Mouse (Mus musculus) embryonic facial prominence, embryonic 11.5 days (tissue): ENCODE data around the gene Rxra. TPM values are rescaled to one million over a fixed set of nuclear protein-coding genes. Genes with fewer than 3 reads are reported as not detected.

ENCODE experiments used
- ATAC-seq: fragments of 200-750 bp; cut with Nextera tagmentation; replicated peaks from 2 replicates; pipeline ENCODE4 v1.8.0; 2017; ENCODE audit warnings: low read depth; ENCODE audit not compliant: insufficient number of reproducible peaks, low FRiP score, low TSS enrichment
- DNase-seq: peaks from one replicate; pipeline ENCODE4 v3.0.0-alpha.2; 2015; ENCODE audit warnings: low spot score
- H3K27ac ChIP-seq: fragments of 300-500 bp; sonication (generic); replicated peaks from 2 replicates; pipeline ENCODE4 v1.5.1; 2014; ENCODE audit warnings: mild to moderate bottlenecking, low read depth, low read length, control low read depth
- H3K27me3 ChIP-seq: fragments of 300-500 bp; sonication (generic); 2 replicates; pipeline ENCODE4 v1.6.1; 2014; ENCODE audit warnings: mild to moderate bottlenecking, low read length, moderate library complexity, mixed read lengths; ENCODE audit not compliant: control insufficient read depth, insufficient read depth
- H3K36me3 ChIP-seq: fragments of 300-500 bp; sonication (generic); replicated peaks from 2 replicates; pipeline ENCODE4 v1.6.1; 2014; ENCODE audit warnings: low read depth, mild to moderate bottlenecking, low read length, moderate library complexity, mixed read lengths; ENCODE audit not compliant: control insufficient read depth, insufficient read depth
- H3K4me1 ChIP-seq: fragments of 300-500 bp; sonication (generic); 2 replicates; pipeline ENCODE4 v1.6.1; 2014; ENCODE audit warnings: low read length, mixed read lengths; ENCODE audit not compliant: control insufficient read depth, insufficient read depth
- H3K4me2 ChIP-seq: fragments of 300-500 bp; sonication (generic); 2 replicates; pipeline ENCODE4 v1.6.1; 2014; ENCODE audit warnings: low read depth, mild to moderate bottlenecking, control low read depth, low read length, moderate library complexity
- H3K4me3 ChIP-seq: fragments of 300-500 bp; sonication (generic); 2 replicates; pipeline ENCODE4 v1.5.1; 2014; ENCODE audit warnings: low read depth, low read length, control low read depth
- H3K9ac ChIP-seq: fragments of 300-500 bp; sonication (generic); replicated peaks from 2 replicates; pipeline ENCODE4 v1.6.1; 2014; ENCODE audit warnings: mild to moderate bottlenecking, control low read depth, low read length
- H3K9me3 ChIP-seq: fragments of 300-500 bp; sonication (generic); replicated peaks from 2 replicates; pipeline ENCODE4 v1.6.1; 2016; ENCODE audit warnings: mild to moderate bottlenecking, low read length, inconsistent platforms, mixed read lengths; ENCODE audit not compliant: control insufficient read depth
- WGBS: fragments of 180-500 bp; shearing (Covaris S2); extraction: QIAGEN DNeasy Blood & Tissue Kit; methylation state at CpG from one replicate; pipeline ENCODE4 v1.1.7; 2014; 5-methylcytosine and 5-hydroxymethylcytosine counted together
- polyA plus RNA-seq: library from polyadenylated mRNA; unstranded; fragments of >200 nt; fragmentation: Nextera tagmentation; extraction: Ambion mirVana; gene quantifications from 2 replicates; pipeline ENCODE4 v1.2.1, GENCODE M21; 2014

Gene Rxra
- polyA plus RNA-seq, 1 experiment from 2014 or later = 7.6 TPM

- DNase-seq (no peak), ATAC-seq (peak; percentile 62; the same call in 1 of the 2 replicates)
- WGBS = 43% methylated on average over 9 of the region's 9 CpGs
- Histone ChIP-seq H3K9ac (no peak overlapping the region), H3K27ac (no peak overlapping the region), H3K4me2 (no peak overlapping the region), H3K4me3 (no peak overlapping the region), H3K27me3 (no peaks in the 10 kb centered on the region), H3K9me3 (no peaks in the 10 kb centered on the region), H3K36me3 (no peaks in the 10 kb centered on the region), H3K4me1 (no peaks in the 10 kb centered on the region)
Observed at GRCm38 (mm10) chr2:27802493-27802892, 126.3 kb downstream of the Rxra start.

DNA sequence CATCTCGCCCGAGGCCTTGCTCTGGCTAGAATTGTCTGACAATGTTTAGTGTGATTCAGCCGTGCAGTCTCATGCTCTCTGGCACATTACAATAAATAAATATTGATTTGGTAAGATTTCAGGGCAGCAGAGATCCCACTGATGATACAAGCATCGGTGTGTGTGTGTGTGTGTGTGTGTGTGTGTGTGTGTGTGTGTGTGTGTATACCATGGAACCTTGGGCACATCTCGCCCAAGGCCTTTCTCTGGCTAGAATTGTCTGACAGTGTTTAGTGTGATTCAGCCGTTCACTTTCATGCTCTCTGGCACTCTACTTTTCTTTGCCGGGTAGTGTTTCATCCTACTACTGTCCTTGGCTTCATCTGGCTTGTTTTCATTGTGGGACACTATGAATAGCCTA lies 130.5 kb downstream of the Rxra start:
- Histone ChIP-seq H3K9ac (no peak overlapping the region), H3K4me3 (no peak overlapping the region), H3K27ac (no peak overlapping the region), H3K4me2 (no peak overlapping the region), H3K9me3 (no peaks in the 10 kb centered on the region), H3K36me3 (no peaks in the 10 kb centered on the region), H3K4me1 (no peaks in the 10 kb centered on the region), H3K27me3 (no peaks in the 10 kb centered on the region)
- DNase-seq (no peak), ATAC-seq (no peak)
- 91% methylated on average over 7 of the region's 7 CpGs for WGBS

DNA sequence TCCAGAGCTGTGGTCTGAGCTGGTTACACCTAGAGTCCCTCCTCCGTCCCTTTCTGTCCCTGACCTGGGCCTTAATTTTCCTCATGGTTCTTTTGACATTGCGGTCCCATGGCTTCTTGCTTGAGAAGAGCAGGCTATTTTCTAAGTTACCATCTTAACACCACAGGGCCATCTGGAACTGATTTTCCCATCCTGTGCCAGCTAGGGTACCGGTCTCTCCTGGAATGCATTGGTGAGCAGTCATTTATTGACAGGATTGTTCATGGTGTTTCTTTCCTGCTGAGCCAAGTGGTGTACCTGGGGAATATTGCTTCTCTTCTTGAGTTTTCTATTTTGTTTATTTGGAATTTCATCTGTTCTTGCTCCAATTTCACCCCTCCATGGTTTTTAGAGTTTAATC lies 131.4 kb downstream of the Rxra start:
- H3K9ac ChIP-seq = no peak overlapping the region
- ATAC-seq (no peak), DNase-seq (peak; percentile 47)
- H3K27ac ChIP-seq = no peak overlapping the region
- no peak overlapping the region for H3K4me2 ChIP-seq
- H3K9me3 ChIP-seq = no peaks in the 10 kb centered on the region
- no peaks in the 10 kb centered on the region for H3K4me1 ChIP-seq
- 43% methylated on average over 3 of the region's 3 CpGs for WGBS
- no peaks in the 10 kb centered on the region for H3K27me3 ChIP-seq
- no peaks in the 10 kb centered on the region for H3K36me3 ChIP-seq
- no peak overlapping the region for H3K4me3 ChIP-seq

DNA sequence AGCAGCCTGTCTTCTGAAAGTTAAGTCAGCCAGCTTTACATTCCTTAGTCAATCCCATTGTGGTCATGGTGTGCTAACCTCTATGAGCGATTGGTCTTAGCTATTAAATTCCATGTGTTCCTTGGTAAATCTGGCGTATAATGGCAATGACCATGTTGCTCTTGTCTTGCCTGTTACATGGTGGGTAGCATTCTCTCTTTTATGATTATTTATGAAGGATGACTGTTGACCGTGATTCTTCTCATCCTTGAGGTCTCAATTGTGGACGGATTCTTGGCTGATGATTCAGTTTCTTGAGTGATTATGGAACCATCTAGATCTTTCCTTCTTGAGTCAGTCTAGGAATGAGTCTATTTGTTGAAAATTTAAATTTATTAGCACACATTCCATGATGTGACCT lies 133.7 kb downstream of the Rxra start:
- Histone ChIP-seq H3K4me1 (peaks cover 3% of the 10 kb centered on the region; the same call in 1 of the 2 replicates), H3K4me3 (no peak overlapping the region), H3K27me3 (no peaks in the 10 kb centered on the region), H3K27ac (no peak overlapping the region), H3K36me3 (no peaks in the 10 kb centered on the region), H3K9me3 (no peaks in the 10 kb centered on the region), H3K4me2 (no peak overlapping the region), H3K9ac (no peak overlapping the region)
- DNase-seq = no peak
- ATAC-seq = no peak
- 88% methylated on average over 4 of the region's 4 CpGs for WGBS

Other genes with a start within 250 kb of the Rxra start
- 5.2 and 6.2 TPM in 2 replicates for gene Vav2, start 249.4 kb upstream of the Rxra start, polyA plus RNA-seq
- gene Brd3os, start 234.1 kb upstream of the Rxra start, polyA plus RNA-seq = 12.9 and 13.0 TPM in 2 replicates
- gene Brd3, start 168.8 kb upstream of the Rxra start, polyA plus RNA-seq = 192 and 207 TPM in 2 replicates
- 65.5 and 74.4 TPM in 2 replicates for gene Wdr5, start 161.3 kb upstream of the Rxra start, polyA plus RNA-seq
- gene Col5a1, start 210.0 kb downstream of the Rxra start, polyA plus RNA-seq = 29.0 and 32.0 TPM in 2 replicates